Mouse (Mus musculus) small intestine, adult 2 months (tissue): ENCODE data around the gene 4930579G24Rik.

Source experiments
- CTCF ChIP-seq: fragments of 200-500 bp; IDR thresholded peaks from 2 replicates; pipeline ENCODE4 v1.5.1; 2012; ENCODE audit warnings: low read depth, mild to moderate bottlenecking, control low read depth, inconsistent platforms, low read length, moderate library complexity, mixed read lengths; ENCODE audit not compliant: insufficient replicate concordance, insufficient read length; ENCODE audit errors: extremely low read depth
- POLR2A ChIP-seq: fragments of 200-500 bp; IDR thresholded peaks from 2 replicates; pipeline ENCODE4 v1.6.1; 2012; ENCODE audit warnings: low read depth, mild to moderate bottlenecking, control low read depth, inconsistent platforms, low read length, moderate library complexity

- TF ChIP-seq CTCF (no peak), POLR2A (peak; percentile 61)
These were observed 37.8 kb upstream of the 4930579G24Rik start, which contains the start of gene Ppid for GRCm38 (mm10) chr3:79590863-79591792.
